Mouse (Mus musculus) E14TG2a.4 (cell line): ENCODE data around the gene Mccc1.
A peak's percentile ranks its signal among the peaks of the same experiment; 100 is the strongest.

ENCODE experiments used
- H3K27me3 ChIP-seq: 2 replicates; pipeline ENCODE4 v1.6.1; 2014; ENCODE audit warnings: low read length, control low read depth; ENCODE audit not compliant: insufficient read depth
- H3K36me3 ChIP-seq: 2 replicates; pipeline ENCODE4 v1.6.1; 2014; ENCODE audit warnings: low read length, control low read depth; ENCODE audit not compliant: insufficient read depth
- H3K4me1 ChIP-seq: replicated peaks from 2 replicates; pipeline ENCODE4 v1.6.1; 2014; ENCODE audit warnings: low read depth, low read length, control low read depth
- H3K4me3 ChIP-seq: replicated peaks from 2 replicates; pipeline ENCODE4 v1.5.1; 2014; ENCODE audit warnings: mild to moderate bottlenecking, low read length
- H3K9me3 ChIP-seq: 2 replicates; pipeline ENCODE4 v1.6.1; 2014; ENCODE audit warnings: low read length, control low read depth
- CTCF ChIP-seq: conservative IDR thresholded peaks from 2 replicates; pipeline ENCODE4 v1.5.1; 2014; ENCODE audit warnings: low read length
- NANOG ChIP-seq: IDR thresholded peaks from 2 replicates; pipeline ENCODE4 v1.6.1; 2014; ENCODE audit warnings: borderline replicate concordance, low read length, mixed read lengths
- POU5F1 ChIP-seq: IDR thresholded peaks from 2 replicates; pipeline ENCODE4 v1.6.1; 2014; ENCODE audit warnings: low read length, borderline replicate concordance

Gene Mccc1

DNA sequence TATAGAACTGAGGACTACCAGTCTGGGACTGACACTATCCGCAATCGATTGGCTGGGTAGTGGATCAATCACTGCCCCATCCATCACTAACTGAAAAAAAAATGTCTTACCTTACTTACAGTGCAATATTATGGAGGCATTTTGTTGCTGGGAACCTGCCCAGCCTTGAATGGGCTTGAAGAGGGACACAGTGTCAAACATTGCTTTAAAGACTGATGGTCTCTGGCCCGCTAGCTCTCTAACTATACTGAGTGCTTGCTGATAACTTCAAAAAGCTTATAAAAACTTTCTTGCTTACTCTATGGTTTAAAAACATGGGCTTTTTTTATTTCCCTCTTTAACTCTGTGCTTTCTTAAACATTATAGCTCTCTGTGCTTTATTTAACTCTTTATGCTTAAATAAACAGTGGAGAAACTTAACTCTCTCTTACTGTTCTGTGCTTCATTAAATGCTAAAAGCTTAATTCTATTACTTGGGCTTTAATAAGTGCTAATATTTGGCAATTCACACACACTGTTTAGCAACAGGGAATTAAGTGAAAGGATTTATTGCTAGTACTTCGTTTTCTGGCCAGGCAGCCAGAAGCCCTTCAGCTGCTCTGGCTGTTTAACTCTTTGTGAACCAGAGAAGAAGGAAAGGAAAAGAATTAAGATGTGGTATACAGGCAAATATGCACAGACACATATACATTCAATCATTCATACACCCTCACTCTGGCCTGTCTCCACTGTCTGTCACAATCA lies 8.1 kb upstream of the Mccc1 start:
- no peaks in the 10 kb centered on the region for H3K36me3 ChIP-seq
- H3K9me3 ChIP-seq = peaks cover 12% of the 10 kb centered on the region
- no peak for TF ChIP-seq CTCF
- no peak for TF ChIP-seq NANOG
- no peak for TF ChIP-seq POU5F1
- no peak overlapping the region for H3K4me3 ChIP-seq
- H3K27me3 ChIP-seq = no peaks in the 10 kb centered on the region
- no peaks in the 10 kb centered on the region for H3K4me1 ChIP-seq

GRCm38 (mm10) chr3:36004028-36004895 lies 3.8 kb upstream of the Mccc1 start:
- no peaks in the 10 kb centered on the region for H3K36me3 ChIP-seq
- peaks cover 12% of the 10 kb centered on the region for H3K9me3 ChIP-seq
- TF ChIP-seq NANOG = no peak
- no peak for TF ChIP-seq CTCF
- TF ChIP-seq POU5F1 = no peak
- no peaks in the 10 kb centered on the region for H3K27me3 ChIP-seq
- H3K4me3 ChIP-seq = no peak overlapping the region
- peaks cover 9% of the 10 kb centered on the region for H3K4me1 ChIP-seq

GRCm38 (mm10) chr3:35994552-35995531 lies 5.6 kb downstream of the Mccc1 start:
- Histone ChIP-seq H3K9me3 (no peaks in the 10 kb centered on the region), H3K36me3 (peaks cover 34% of the 10 kb centered on the region), H3K27me3 (no peaks in the 10 kb centered on the region), H3K4me3 (no peak overlapping the region), H3K4me1 (peaks cover 24% of the 10 kb centered on the region)
- TF ChIP-seq POU5F1 = no peak
- TF ChIP-seq CTCF = no peak
- TF ChIP-seq NANOG = no peak

DNA sequence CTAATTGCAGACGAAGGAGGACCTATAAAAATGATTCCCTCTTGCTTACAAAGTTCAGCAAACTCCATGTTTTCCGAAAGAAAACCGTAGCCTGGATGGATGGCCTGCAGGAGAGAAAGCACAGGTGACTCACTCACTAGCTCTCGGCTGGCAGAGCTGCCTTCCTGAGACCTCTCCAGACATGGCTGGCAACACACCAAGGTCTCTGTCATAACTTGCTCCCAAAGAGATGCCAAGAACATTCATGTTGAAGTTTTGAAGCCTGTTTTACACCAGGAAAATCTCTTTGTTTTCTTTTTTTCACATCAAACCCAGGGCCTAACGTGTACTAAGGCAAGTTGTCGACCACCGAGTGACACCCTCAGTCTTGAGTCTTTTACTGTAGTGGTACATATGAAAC lies 9.8 kb downstream of the Mccc1 start:
- Histone ChIP-seq H3K36me3 (peaks cover 66% of the 10 kb centered on the region), H3K4me1 (peaks cover 13% of the 10 kb centered on the region), H3K4me3 (no peak overlapping the region), H3K9me3 (no peaks in the 10 kb centered on the region), H3K27me3 (no peaks in the 10 kb centered on the region)
- TF ChIP-seq NANOG (no peak), POU5F1 (no peak), CTCF (no peak)

DNA sequence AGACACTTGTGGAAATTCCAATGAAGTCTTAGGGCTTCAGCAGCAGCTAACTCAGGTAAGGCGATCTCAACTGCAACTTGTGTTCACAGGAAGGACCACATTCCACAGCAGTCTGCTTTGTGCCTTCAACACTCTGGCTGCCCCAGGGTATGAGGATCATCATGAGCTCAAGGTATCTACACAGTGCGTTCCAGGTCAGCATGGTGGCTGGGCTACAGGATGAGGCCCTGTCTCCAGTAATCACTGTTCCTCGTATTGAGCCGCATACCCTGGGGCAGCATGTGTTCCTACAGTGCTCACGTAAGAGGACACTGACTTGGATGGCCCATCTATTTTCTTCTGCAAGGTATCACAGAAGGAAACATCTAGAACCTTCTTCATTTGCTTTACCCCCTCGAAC lies 12.4 kb downstream of the Mccc1 start:
- TF ChIP-seq CTCF (no peak), POU5F1 (no peak), NANOG (no peak)

DNA sequence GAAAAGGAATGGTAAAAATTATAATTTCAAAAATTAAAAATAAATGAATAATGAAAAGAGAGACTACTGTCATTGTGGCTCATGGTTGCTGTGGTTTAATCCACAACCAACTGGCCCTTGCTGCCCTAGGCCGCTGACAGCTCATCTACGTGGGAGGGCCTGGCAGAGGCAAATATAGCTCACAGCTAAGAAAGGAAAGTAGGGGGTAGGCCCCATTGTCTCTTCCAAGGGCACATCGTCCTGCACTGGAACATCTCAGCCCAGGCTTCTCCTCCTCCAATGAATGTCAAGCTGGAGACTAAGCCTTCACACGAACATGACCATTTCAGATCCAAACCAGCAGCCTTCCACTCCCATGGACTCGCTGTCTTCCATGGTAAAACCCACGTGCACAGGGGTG lies 14.2 kb downstream of the Mccc1 start:
- TF ChIP-seq POU5F1 (no peak), NANOG (no peak), CTCF (no peak)
- no peak overlapping the region for H3K4me3 ChIP-seq
- H3K4me1 ChIP-seq = no peaks in the 10 kb centered on the region
- H3K9me3 ChIP-seq = no peaks in the 10 kb centered on the region
- H3K36me3 ChIP-seq = peaks cover 85% of the 10 kb centered on the region
- H3K27me3 ChIP-seq = no peaks in the 10 kb centered on the region

More for the DNA sequence above, 12.4 kb downstream of the Mccc1 start:
- H3K27me3 ChIP-seq = no peaks in the 10 kb centered on the region
- no peaks in the 10 kb centered on the region for H3K4me1 ChIP-seq
- H3K36me3 ChIP-seq = peaks cover 72% of the 10 kb centered on the region
- no peaks in the 10 kb centered on the region for H3K9me3 ChIP-seq
- H3K4me3 ChIP-seq = no peak overlapping the region

DNA sequence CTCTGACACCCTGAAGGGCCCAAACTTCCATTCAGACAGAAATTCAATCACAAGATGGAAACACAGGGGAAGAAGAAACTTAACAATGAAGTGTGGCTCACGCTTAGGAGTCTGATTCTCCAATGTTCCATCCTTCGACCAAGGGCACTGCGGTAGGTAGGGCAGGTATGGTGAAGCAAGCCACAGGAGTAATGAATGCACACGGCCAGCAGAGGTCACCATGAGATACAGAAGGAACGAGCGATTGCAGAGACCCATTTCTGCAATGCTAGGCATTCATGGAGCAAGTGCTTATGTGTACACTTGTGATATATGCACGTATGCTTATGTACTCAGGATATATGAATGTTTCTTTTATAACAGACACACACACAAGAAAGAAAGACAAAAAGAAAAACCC lies 26.9 kb downstream of the Mccc1 start:
- TF ChIP-seq NANOG = no peak
- TF ChIP-seq CTCF = peak; percentile 71
- Histone ChIP-seq H3K27me3 (no peaks in the 10 kb centered on the region), H3K4me3 (peak overlapping the region; percentile 60; the same call in 1 of the 2 replicates), H3K9me3 (no peaks in the 10 kb centered on the region), H3K36me3 (peaks cover 70% of the 10 kb centered on the region), H3K4me1 (peaks cover 17% of the 10 kb centered on the region)

GRCm38 (mm10) chr3:35972985-35973384 lies 27.5 kb downstream of the Mccc1 start:
- Histone ChIP-seq H3K9me3 (no peaks in the 10 kb centered on the region), H3K4me3 (no peak overlapping the region), H3K4me1 (peaks cover 17% of the 10 kb centered on the region), H3K36me3 (peaks cover 71% of the 10 kb centered on the region), H3K27me3 (no peaks in the 10 kb centered on the region)
- TF ChIP-seq POU5F1 (no peak), CTCF (peak; percentile 58), NANOG (no peak)
